ENCODE assay signal across 9 mouse cellular contexts in genomic region chr13:13612882-13613281, GRCm38 (mm10). TPM values are rescaled to one million over a fixed set of nuclear protein-coding genes. Genes with fewer than 3 reads are reported as not detected.
A peak's percentile ranks its signal among the peaks of the same experiment; 100 is the strongest.
DNase-seq lines count a peak whose midpoint lies in the region; ATAC-seq and TF ChIP-seq lines count a peak whose summit lies in the region.
"Had no signal": no experiment of that assay in that cellular context is flagged by ENCODE, and none has a peak within 500 bp of the region (broad histone marks: within the 10 kb centered on the region; RNA-seq: fewer than 3 reads in every experiment).

No protein-coding gene starts in this region.

- H3K9ac ChIP-seq in forebrain, embryonic 14.5 days (ENCODE audit: low read length) = no peak overlapping the region
- H3K9ac ChIP-seq in kidney, postnatal 0 days (ENCODE audit: low read depth, low read length) = no peak overlapping the region
- H3K9ac ChIP-seq: limb, embryonic 15.5 days had no signal

- no peaks in the 10 kb centered on the region for H3K9me3 ChIP-seq in forebrain, embryonic 14.5 days (replicated peaks; ENCODE audit: control insufficient read depth, low read length)
- no peaks in the 10 kb centered on the region for H3K9me3 ChIP-seq in kidney, postnatal 0 days (replicated peaks; ENCODE audit: low read length)
- H3K9me3 ChIP-seq: limb, embryonic 15.5 days had no signal

- intact Hi-C loops in heart, postnatal 25 days (cut with DNase I) = loop anchor here (1.0 kb wide), 1 partner anchor 96 kb away; no protein-coding TSS in a partner anchor

- H3K4me1 ChIP-seq in forebrain, embryonic 14.5 days (ENCODE audit: control insufficient read depth, insufficient read depth, low read length) = no peaks in the 10 kb centered on the region
- no peaks in the 10 kb centered on the region for H3K4me1 ChIP-seq in kidney, postnatal 0 days (replicated peaks; ENCODE audit: insufficient read depth, low read length)
- H3K4me1 ChIP-seq: limb, embryonic 15.5 days had no signal

- TF ChIP-seq CTCF in kidney, postnatal 0 days (IDR thresholded peaks at IDR 0.05; ENCODE audit: low read depth) = peak; percentile 73

- peaks cover 7% of the 10 kb centered on the region; the same call in 1 of the 2 replicates for H3K36me3 ChIP-seq in forebrain, embryonic 14.5 days (ENCODE audit: control insufficient read depth, insufficient read depth, low read length)
- H3K36me3 ChIP-seq in kidney, postnatal 0 days (ENCODE audit: insufficient read depth, low read length) = 0 out of 2 replicates have a peak, but pooled peaks cover 5% of the 10 kb centered on the region
- H3K36me3 ChIP-seq: limb, embryonic 15.5 days had no signal

- H3K4me3 ChIP-seq in forebrain, embryonic 14.5 days (ENCODE audit: low read depth, low read length) = no peak overlapping the region
- H3K4me3 ChIP-seq in kidney, postnatal 0 days (replicated peaks; ENCODE audit: low read depth, low read length) = no peak overlapping the region
- H3K4me3 ChIP-seq: limb, embryonic 15.5 days had no signal

- no peak overlapping the region for H3K27ac ChIP-seq in forebrain, embryonic 14.5 days (ENCODE audit: low read depth, low read length)
- no peak overlapping the region for H3K27ac ChIP-seq in kidney, postnatal 0 days
- H3K27ac ChIP-seq: limb, embryonic 15.5 days had no signal

- ATAC-seq in activated CD4-positive, CD25-positive, alpha-beta regulatory T cell, adult 4 months = peak; percentile 67
- 0 out of 2 replicates have a peak, but pooled peaks have one; percentile 50 for ATAC-seq in forebrain, embryonic 14.5 days
- ATAC-seq in kidney, postnatal 0 days (replicated peaks; ENCODE audit: low FRiP score, low read depth) = peak; percentile 83
- ATAC-seq in erythroid progenitor cell, adult 5-6 weeks (replicated peaks; ENCODE audit: low FRiP score, poor library complexity, severe bottlenecking) = no peak

- H3K4me2 ChIP-seq in forebrain, embryonic 14.5 days (ENCODE audit: low read length) = no peak overlapping the region
- no peak overlapping the region for H3K4me2 ChIP-seq in kidney, postnatal 0 days (ENCODE audit: low read length)
- H3K4me2 ChIP-seq: limb, embryonic 15.5 days had no signal

- WGBS in forebrain, embryonic 14.5 days = 71% methylated on average over 1 of the region's 1 CpGs
- WGBS in kidney, postnatal 0 days = 85% methylated on average over 1 of the region's 1 CpGs

- DNase-seq in heart, adult 11 months = peak; percentile 88
- DNase-seq in heart, postnatal 25 days (ENCODE audit: low spot score) = no peak
- peak; percentile 54 for DNase-seq in A20 (ENCODE audit: low read depth, low spot score)
- peak; percentile 42 for DNase-seq in forebrain, embryonic 14.5 days (ENCODE audit: low spot score)
- DNase-seq in kidney, postnatal 0 days (ENCODE audit: low spot score) = peak; percentile 75
- peak; percentile 11 for DNase-seq in mesoderm, embryonic 11.5 days (ENCODE audit: low read depth, low spot score)

- H3K27me3 ChIP-seq in forebrain, embryonic 14.5 days (replicated peaks; ENCODE audit: control insufficient read depth, insufficient read depth, low read length) = no peaks in the 10 kb centered on the region
- no peaks in the 10 kb centered on the region for H3K27me3 ChIP-seq in kidney, postnatal 0 days (ENCODE audit: insufficient read depth, low read length)
- H3K27me3 ChIP-seq: limb, embryonic 15.5 days had no signal

RNA-seq across cellular contexts. Expression of gene Lyst, which starts 22.7 kb away (rescaled TPM):
- total RNA-seq in heart, postnatal 25 days (2021) = 10 to 100 TPM in 1 of 2 experiments, 1 to 10 TPM in 1; 8.3 to 12.0 TPM
- 10 to 100 TPM in 1 of 2 experiments, 1 to 10 TPM in 1; 9.4 to 14.2 TPM for polyA plus RNA-seq in activated CD4-positive, CD25-positive, alpha-beta regulatory T cell, adult 4 months (2017; shearing (Covaris generic))
- 2.8 and 5.1 TPM in 2 replicates for polyA plus RNA-seq in forebrain, embryonic 14.5 days (2014; fragmentation: Nextera tagmentation; extraction: Ambion mirVana)
- 3.6 and 3.8 TPM in 2 replicates for polyA plus RNA-seq in kidney, postnatal 0 days (2015; fragmentation: Nextera tagmentation; extraction: Ambion mirVana)
- total RNA-seq in erythroid progenitor cell, adult 5-6 weeks (2015; ENCODE audit: low replicate concordance) = 24.1 and 28.1 TPM in 2 replicates
- total RNA-seq in erythroid progenitor cell, adult 5-6 weeks (2017; ENCODE audit: low replicate concordance) = 18.1 and 37.9 TPM in 2 replicates
